Mouse (Mus musculus) kidney, adult 2 months (tissue): ENCODE results near the gene Ergic1.

Experiments used
- CTCF ChIP-seq: fragments of 200-500 bp; conservative IDR thresholded peaks from 2 replicates; pipeline ENCODE4 v1.5.1; 2011; ENCODE audit warnings: low read depth, mild to moderate bottlenecking, control low read depth, low read length, moderate library complexity, mixed read lengths; ENCODE audit not compliant: insufficient read depth, insufficient read length
- POLR2A ChIP-seq: fragments of 200-500 bp; IDR thresholded peaks from one replicate; pipeline ENCODE4 v1.6.1; 2011; ENCODE audit warnings: low read depth, low read length, control low read depth

GRCm38 (mm10) chr17:26616696-26617095 is 55.4 kb downstream of the Ergic1 start:
- peak; percentile 18 for TF ChIP-seq POLR2A
- 0 out of 2 replicates have a peak, but pooled peaks have one; percentile 6 for TF ChIP-seq CTCF
